Mouse (Mus musculus): ENCODE data around the gene Tom1. TPM values are rescaled to one million over a fixed set of nuclear protein-coding genes. Genes with fewer than 3 reads are reported as not detected.
A peak's percentile ranks its signal among the peaks of the same experiment; 100 is the strongest.

Tom1 gene
- polyA plus RNA-seq, 1 experiment from 2014 or later: 35.1 TPM

DNA sequence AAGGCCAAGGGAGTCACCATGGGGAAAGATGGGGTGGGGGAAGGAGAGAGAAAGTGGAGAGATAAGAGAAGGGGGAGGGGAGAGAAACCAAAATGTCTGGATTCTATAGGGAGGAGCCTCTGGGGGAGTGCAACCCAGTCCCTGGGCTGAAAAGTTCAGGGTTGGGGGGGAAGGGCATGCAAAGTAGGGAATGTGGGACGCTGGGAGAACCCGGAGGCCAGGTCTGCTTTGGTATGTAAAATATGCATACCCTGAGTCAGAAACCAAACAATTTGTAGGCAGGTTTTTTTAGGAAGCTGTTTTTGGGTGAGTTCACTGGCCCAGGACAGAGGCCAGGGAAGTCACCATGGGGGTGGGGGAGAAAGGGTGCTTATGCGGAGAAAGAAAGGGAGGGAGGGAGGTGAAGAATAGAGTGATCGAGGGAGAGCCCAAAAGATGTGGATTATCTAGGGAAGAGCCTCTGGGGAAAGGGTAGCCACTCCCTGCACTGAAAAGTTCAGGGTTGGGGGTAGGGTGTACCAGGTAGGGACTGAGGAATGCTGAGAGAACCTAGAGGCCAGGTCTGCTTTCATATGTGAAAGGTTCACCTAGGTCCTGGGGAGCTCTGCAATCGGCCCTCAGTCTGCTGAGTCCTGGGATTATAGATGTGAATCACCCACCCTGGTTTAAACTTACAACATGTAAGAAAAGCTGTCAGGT, 15.1 kb upstream of the Tom1 start:
- no peak overlapping the region for H3K9ac ChIP-seq
- peaks cover 44% of the 10 kb centered on the region for H3K36me3 ChIP-seq
- H3K27me3 ChIP-seq: no peaks in the 10 kb centered on the region
- peaks cover 12% of the 10 kb centered on the region for H3K4me1 ChIP-seq
- 40% methylated on average over 5 of the region's 5 CpGs for WGBS
- H3K27ac ChIP-seq: peak overlapping the region; percentile 43
- H3K4me3 ChIP-seq (replicated peaks): no peak overlapping the region
- peak; percentile 76 for ATAC-seq (replicated peaks; ENCODE audit: low FRiP score)
- no peak overlapping the region for H3K4me2 ChIP-seq
- no peaks in the 10 kb centered on the region for H3K9me3 ChIP-seq (replicated peaks)

DNA sequence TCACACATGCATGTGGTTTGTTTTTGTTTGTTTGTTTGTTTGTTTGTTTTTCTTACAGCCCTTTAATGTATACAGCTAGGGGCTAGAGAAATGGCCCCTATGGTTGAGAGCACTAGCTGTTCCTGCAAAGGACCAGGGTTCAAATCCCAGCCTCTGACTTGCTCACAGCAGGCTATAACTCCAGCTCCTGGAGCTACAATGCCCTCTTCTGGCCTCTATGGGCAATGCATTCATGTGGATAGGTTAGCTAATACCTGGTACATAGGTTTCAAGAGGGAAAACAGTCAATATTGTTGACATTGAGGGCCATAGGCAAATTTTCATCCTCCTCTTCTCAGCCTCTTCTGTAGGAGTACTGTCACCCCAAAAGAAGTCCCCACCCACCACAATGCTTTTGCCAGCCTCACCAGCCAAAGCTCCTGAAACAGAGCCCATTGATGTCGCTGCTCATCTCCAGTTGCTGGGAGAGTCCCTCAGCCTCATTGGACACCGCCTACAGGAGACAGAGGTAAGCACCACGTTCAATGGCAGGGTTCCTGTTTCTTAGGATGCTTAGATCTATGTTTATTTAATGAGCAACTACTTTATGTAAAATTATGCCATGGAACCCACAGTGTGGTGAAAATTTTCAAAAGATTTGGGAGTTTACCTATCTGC, 9.7 kb upstream of the Tom1 start:
- WGBS: 92% methylated on average over 3 of the region's 3 CpGs

DNA sequence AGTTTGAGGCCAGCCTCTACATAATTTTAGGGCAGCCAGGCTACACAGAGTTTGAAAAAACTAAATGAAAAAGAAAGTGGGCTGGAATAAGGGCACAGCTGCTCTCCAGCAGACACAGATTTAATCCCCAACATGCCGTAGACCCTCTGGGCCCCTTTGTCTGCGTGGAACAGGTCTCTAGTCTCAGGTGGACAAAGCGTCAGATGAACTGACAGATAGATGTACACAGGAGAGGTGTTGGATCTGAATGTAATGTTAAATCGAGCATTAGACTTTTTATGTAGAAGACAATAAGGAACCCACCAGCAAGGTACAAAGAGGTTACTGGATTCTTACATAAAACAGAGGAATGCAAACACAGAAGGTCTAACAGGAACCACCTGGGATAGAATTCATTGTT, 7.7 kb upstream of the Tom1 start:
- Histone ChIP-seq H3K27ac (no peak overlapping the region), H3K9me3 (replicated peaks) (no peaks in the 10 kb centered on the region)
- WGBS: 97% methylated on average over 4 of the region's 4 CpGs

More for the DNA sequence above, 9.7 kb upstream of the Tom1 start:
- Histone ChIP-seq H3K4me3 (replicated peaks) (no peak overlapping the region), H3K4me2 (no peak overlapping the region), H3K9ac (no peak overlapping the region), H3K36me3 (peaks cover 81% of the 10 kb centered on the region), H3K4me1 (peaks cover under 1% of the 10 kb centered on the region; the same call in 1 of the 2 replicates), H3K27ac (no peak overlapping the region), H3K9me3 (replicated peaks) (no peaks in the 10 kb centered on the region), H3K27me3 (no peaks in the 10 kb centered on the region)
- no peak for ATAC-seq (replicated peaks; ENCODE audit: low FRiP score)

DNA sequence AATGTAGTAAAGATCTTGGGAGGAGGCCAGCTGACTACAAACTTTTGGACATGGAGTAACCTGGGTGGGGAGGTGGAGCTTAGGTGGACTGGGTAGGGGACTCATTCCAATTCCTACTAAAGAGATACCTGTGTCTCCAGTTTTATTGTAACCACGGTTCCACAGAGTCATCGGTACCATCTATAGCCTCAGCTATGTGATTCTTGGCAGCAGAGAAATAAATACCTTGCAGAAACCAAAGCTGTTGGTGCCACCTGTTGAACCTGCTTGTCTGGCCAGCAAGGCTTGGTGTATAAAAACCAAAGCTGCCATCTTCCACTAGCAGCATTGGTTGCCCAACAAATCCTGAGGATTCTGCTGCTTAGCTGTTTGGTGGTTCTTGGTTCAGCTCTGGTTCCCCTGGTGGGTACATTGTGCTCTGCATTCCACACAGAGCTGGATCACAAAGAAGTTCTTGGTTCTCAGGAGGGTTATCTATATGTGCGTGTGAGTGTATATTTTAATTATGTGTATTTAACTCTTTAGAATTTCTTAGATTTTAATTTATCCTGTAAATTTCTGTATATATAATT, 3.0 kb upstream of the Tom1 start:
- 91% methylated on average over 3 of the region's 3 CpGs for WGBS
- H3K9me3 ChIP-seq (replicated peaks): no peaks in the 10 kb centered on the region
- ATAC-seq (replicated peaks; ENCODE audit: low FRiP score): no peak
- H3K4me1 ChIP-seq: peaks cover 13% of the 10 kb centered on the region; the same call in 1 of the 2 replicates
- peaks cover 58% of the 10 kb centered on the region for H3K36me3 ChIP-seq
- no peak overlapping the region for H3K27ac ChIP-seq
- H3K27me3 ChIP-seq: no peaks in the 10 kb centered on the region
- no peak overlapping the region for H3K4me2 ChIP-seq
- no peak overlapping the region for H3K9ac ChIP-seq
- H3K4me3 ChIP-seq (replicated peaks): no peak overlapping the region

More for the DNA sequence above, 7.7 kb upstream of the Tom1 start:
- H3K4me3 ChIP-seq (replicated peaks): no peak overlapping the region
- H3K9ac ChIP-seq: no peak overlapping the region
- H3K27me3 ChIP-seq: no peaks in the 10 kb centered on the region
- no peak overlapping the region for H3K4me2 ChIP-seq
- no peaks in the 10 kb centered on the region for H3K4me1 ChIP-seq
- H3K36me3 ChIP-seq: peaks cover 93% of the 10 kb centered on the region
- no peak for ATAC-seq (replicated peaks; ENCODE audit: low FRiP score)

DNA sequence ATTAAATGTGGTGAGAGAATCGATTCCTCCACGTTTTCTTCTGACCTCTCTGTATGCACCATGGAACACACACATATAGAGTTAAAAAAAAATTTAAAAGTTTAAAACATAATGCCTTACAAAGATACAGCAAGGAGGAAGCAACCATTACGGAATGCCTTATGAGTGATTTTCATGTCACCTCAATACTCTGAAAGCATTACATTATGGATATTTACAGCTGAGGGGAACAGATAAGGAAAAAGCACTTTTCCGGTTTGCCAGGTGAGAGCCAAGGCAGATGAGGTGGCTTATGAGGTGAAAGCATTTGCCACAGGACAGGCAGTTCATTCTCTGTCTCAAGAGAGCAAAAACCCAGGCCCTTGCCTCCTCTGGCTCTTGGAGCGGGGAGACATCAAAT, 544 bp upstream of the Tom1 start:
- no peaks in the 10 kb centered on the region for H3K9me3 ChIP-seq (replicated peaks)
- H3K4me2 ChIP-seq: peak overlapping the region; percentile 91
- peak overlapping the region; percentile 78 for H3K27ac ChIP-seq
- H3K36me3 ChIP-seq: peaks cover 39% of the 10 kb centered on the region
- 72% methylated on average over 5 of the region's 5 CpGs for WGBS
- no peaks in the 10 kb centered on the region for H3K27me3 ChIP-seq
- H3K9ac ChIP-seq: no peak overlapping the region
- peaks cover 13% of the 10 kb centered on the region; the same call in 1 of the 2 replicates for H3K4me1 ChIP-seq
- H3K4me3 ChIP-seq (replicated peaks): peak overlapping the region; percentile 78
- no peak for ATAC-seq (replicated peaks; ENCODE audit: low FRiP score)

DNA sequence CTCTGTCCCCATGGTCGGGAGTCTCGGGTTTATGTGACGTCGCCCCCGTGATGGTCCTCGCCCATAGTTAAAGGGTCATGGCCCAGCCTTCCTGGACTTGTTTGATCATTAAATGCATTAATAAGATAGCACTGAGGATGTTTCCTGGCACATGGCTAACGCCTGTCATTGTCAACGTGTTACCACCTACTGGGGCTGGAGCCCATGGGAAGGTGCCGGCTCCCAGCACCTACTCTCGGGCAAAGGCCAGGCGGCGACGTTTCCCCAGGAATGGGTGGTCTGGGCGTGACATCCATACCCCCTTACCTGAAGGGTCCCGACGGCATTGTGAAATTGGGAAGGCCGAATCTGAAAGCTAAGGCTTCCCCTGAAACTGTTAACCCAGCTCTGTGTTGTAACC, 780 bp downstream of the Tom1 start:
- H3K9me3 ChIP-seq (replicated peaks): no peaks in the 10 kb centered on the region
- peak overlapping the region; percentile 92 for H3K27ac ChIP-seq
- 2% methylated on average over 17 of the region's 17 CpGs for WGBS
- peaks cover 23% of the 10 kb centered on the region for H3K4me1 ChIP-seq
- H3K4me3 ChIP-seq (replicated peaks): peak overlapping the region; percentile 78
- peak overlapping the region; percentile 91 for H3K4me2 ChIP-seq
- no peak; the same call in 1 of the 2 replicates for ATAC-seq (replicated peaks; ENCODE audit: low FRiP score)
- H3K9ac ChIP-seq: peak overlapping the region; percentile 57
- H3K27me3 ChIP-seq: no peaks in the 10 kb centered on the region
- H3K36me3 ChIP-seq: peaks cover 26% of the 10 kb centered on the region

DNA sequence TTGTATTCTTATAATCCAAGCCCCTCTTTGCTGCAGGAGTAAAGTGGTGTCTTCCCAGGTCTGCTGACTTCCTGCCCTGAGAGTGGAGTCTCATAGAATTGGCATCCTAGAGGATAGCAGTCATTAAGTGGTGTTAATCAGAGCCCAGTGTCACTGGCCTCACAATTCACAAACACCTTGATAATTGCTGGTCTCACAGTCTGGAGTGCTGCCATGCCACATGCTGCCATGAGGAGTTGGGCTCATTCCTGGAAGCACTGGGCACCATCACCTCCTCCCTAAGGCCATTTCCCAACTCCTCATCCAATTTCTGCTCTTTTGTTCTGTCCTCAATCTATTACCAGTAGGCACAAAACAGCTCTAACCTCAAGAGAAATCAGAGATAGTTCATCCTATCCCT, 2.1 kb downstream of the Tom1 start:
- H3K27me3 ChIP-seq: no peaks in the 10 kb centered on the region
- H3K36me3 ChIP-seq: peaks cover 13% of the 10 kb centered on the region
- H3K9ac ChIP-seq: no peak overlapping the region
- H3K4me2 ChIP-seq: no peak overlapping the region
- H3K4me1 ChIP-seq: peaks cover 23% of the 10 kb centered on the region
- H3K9me3 ChIP-seq (replicated peaks): no peaks in the 10 kb centered on the region
- no peak overlapping the region for H3K4me3 ChIP-seq (replicated peaks)
- ATAC-seq (replicated peaks; ENCODE audit: low FRiP score): no peak
- H3K27ac ChIP-seq: no peak overlapping the region

DNA sequence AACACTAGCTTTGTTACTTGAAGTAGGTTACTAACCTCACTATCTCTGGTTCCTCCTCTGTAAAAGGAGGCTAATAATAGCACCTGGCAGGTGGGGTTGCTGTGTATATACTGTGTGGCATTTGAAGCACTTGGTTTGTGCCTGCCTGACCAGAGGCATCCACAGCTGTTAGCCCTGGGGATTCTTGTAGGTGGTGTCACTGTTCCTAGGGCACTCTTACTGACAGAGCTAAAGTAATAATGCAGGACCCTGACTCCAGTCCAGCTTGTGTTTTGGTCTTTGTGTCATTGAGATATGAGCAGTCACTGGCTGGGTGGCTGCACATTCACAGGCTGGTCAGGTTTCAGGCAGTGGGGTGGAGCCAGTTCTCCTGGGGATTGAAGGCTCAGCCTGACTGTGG, 5.0 kb downstream of the Tom1 start:
- Histone ChIP-seq H3K4me3 (replicated peaks) (no peak overlapping the region), H3K27me3 (no peaks in the 10 kb centered on the region), H3K4me2 (no peak overlapping the region), H3K36me3 (no peaks in the 10 kb centered on the region), H3K9ac (no peak overlapping the region), H3K27ac (peak overlapping the region; percentile 49), H3K4me1 (peaks cover 17% of the 10 kb centered on the region), H3K9me3 (replicated peaks) (no peaks in the 10 kb centered on the region)
- ATAC-seq (replicated peaks; ENCODE audit: low FRiP score): no peak

DNA sequence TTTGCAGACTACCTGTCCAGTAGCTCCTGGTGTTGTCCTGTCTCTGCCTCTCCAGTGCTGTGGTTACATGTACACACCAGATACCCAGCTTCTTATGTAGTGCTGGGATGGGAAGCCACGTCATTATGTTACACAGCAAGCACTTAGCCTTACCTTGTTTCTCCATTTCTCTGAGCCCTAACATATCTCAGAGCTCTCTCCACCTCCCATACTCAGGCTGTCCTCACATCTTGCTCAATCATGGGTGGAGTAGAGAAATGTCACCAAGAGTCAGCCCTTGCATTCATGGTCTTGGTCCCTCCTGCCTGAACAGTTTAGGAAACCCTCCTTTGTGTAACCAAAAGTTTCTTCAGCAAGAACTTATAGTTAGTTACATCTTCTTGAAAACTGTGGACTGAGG, 6.2 kb downstream of the Tom1 start:
- H3K36me3 ChIP-seq: no peaks in the 10 kb centered on the region
- no peak overlapping the region for H3K9ac ChIP-seq
- H3K9me3 ChIP-seq (replicated peaks): no peaks in the 10 kb centered on the region
- no peak for ATAC-seq (replicated peaks; ENCODE audit: low FRiP score)
- H3K4me1 ChIP-seq: peaks cover 12% of the 10 kb centered on the region
- no peak overlapping the region for H3K4me2 ChIP-seq
- 92% methylated on average over 1 of the region's 1 CpGs for WGBS
- no peak overlapping the region for H3K4me3 ChIP-seq (replicated peaks)
- H3K27ac ChIP-seq: no peak overlapping the region
- H3K27me3 ChIP-seq: no peaks in the 10 kb centered on the region

DNA sequence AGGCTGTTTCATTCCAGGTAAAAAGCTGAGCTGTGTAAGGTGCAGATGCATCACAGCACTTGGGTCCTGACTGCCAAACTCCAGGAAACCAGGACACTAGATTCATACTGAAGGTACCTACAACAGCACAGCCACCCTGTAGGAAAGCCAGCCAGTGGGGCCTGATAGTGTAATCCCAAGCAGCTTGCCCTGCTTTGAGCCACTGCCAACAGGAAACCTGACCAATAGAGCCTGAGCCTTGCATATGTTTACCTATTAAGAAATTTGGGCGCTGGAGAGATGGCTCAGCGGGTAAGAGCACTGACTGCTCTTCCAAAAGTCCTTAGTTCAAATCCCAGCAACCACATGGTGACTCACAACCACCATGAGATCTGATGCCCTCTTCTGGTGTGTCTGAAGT, 8.7 kb downstream of the Tom1 start:
- WGBS: 82% methylated on average over 2 of the region's 2 CpGs
- H3K4me1 ChIP-seq: peaks cover 10% of the 10 kb centered on the region

DNA sequence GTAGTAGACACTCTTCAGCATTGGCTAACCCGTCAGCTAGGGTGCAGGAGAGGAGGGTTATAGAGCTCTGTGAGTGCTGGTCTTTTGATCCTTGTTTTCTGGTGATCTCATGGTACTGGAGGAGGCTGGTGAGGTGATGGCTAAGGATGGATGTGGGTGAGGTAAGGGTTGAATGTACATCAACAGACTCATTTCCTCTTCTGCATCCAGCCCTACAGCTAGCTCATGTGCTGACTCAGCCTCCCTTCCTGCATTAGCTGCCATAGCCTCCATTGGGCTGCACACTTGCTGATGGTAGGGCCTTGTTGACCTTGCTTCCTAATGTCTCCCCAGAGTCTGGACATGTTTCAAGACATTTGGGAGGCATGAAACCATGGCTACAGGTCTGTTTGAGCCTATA, 9.5 kb downstream of the Tom1 start:
- peaks cover 10% of the 10 kb centered on the region for H3K4me1 ChIP-seq
- no peaks in the 10 kb centered on the region for H3K9me3 ChIP-seq (replicated peaks)
- no peak overlapping the region for H3K4me3 ChIP-seq (replicated peaks)
- H3K36me3 ChIP-seq: no peaks in the 10 kb centered on the region
- H3K9ac ChIP-seq: no peak overlapping the region
- WGBS: 81% methylated on average over 1 of the region's 1 CpGs
- H3K27me3 ChIP-seq: no peaks in the 10 kb centered on the region
- H3K4me2 ChIP-seq: no peak overlapping the region
- no peak overlapping the region for H3K27ac ChIP-seq
- no peak for ATAC-seq (replicated peaks; ENCODE audit: low FRiP score)

More for the DNA sequence above, 8.7 kb downstream of the Tom1 start:
- Histone ChIP-seq H3K27ac (no peak overlapping the region), H3K4me3 (replicated peaks) (no peak overlapping the region), H3K9ac (no peak overlapping the region), H3K9me3 (replicated peaks) (no peaks in the 10 kb centered on the region), H3K36me3 (no peaks in the 10 kb centered on the region), H3K27me3 (no peaks in the 10 kb centered on the region), H3K4me2 (no peak overlapping the region)
- no peak for ATAC-seq (replicated peaks; ENCODE audit: low FRiP score)

DNA sequence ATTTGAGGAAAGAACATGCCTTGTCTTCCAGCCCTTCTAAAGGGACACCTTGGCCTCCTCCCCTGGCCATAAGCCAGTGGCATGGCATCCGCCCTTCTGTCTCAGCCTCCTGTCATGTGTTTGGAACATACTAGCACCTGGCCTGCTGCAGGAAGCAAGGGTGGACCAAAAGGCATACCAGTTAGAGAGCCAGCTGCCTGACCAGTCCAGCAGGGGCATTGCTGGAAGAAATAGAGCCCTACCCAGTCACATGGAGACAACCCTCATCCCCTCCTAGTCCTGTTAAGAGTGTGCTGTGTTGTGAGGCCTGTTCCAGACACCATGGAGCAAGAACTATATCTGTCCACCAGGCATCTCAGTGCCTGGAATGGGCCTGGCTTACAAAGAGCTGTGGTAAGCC, 12.8 kb downstream of the Tom1 start:
- no peaks in the 10 kb centered on the region for H3K27me3 ChIP-seq
- H3K9me3 ChIP-seq (replicated peaks): no peaks in the 10 kb centered on the region
- no peaks in the 10 kb centered on the region for H3K36me3 ChIP-seq
- WGBS: 80% methylated on average over 1 of the region's 1 CpGs
- H3K4me2 ChIP-seq: no peak overlapping the region
- no peak overlapping the region for H3K9ac ChIP-seq
- H3K27ac ChIP-seq: no peak overlapping the region
- H3K4me3 ChIP-seq (replicated peaks): no peak overlapping the region
- no peaks in the 10 kb centered on the region for H3K4me1 ChIP-seq
- no peak for ATAC-seq (replicated peaks; ENCODE audit: low FRiP score)
